Mouse (Mus musculus) central nervous system, embryonic 11.5 days (tissue): ENCODE results near the gene Sord. TPM values are rescaled to one million over a fixed set of nuclear protein-coding genes. Genes with fewer than 3 reads are reported as not detected.

Experiments
- polyA plus RNA-seq: library from polyadenylated mRNA; depleted of rRNA; stranded (reverse); fragments of >200 nt; gene quantifications from 2 replicates; pipeline ENCODE4 v1.2.3, GENCODE M21; 2012; rRNA removed

Gene Sord
- 16.9 and 23.1 TPM in 2 replicates for polyA plus RNA-seq

DNA sequence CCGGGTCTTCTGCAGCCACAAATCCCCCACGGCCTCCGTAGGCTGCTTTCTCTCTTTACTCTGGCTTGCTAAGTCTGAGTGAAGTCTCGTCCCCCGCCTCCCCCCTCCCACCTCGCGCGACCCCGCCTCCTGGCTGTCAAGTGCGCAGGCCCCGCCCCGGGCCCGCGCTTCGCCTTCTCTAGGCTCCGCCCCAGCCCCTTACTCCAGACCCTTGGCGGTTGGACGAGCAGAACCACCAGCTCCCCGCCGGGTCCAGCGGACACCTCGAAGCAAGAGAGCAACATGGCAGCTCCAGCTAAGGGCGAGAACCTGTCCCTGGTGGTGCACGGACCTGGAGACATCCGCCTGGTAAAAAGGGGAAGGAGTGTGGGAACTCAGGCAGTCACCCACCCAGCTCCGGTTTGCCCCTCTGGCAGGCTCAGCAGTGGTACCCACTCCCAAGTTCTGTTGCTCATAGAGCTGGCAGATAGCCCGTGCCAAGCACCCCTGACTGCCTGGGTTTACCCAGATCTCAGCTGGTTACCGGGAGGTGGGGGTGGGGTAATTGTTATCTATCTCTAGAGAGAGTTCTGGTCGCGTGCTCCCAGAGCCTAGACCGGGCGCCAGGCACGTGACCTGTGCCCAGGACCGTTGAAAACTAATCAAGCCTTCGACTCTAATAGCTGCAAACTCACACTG lies at the start of gene Sord:
Gene Sord, plus strand, starts transcription at position 139 of the 678 bp plus-strand sequence.

DNA sequence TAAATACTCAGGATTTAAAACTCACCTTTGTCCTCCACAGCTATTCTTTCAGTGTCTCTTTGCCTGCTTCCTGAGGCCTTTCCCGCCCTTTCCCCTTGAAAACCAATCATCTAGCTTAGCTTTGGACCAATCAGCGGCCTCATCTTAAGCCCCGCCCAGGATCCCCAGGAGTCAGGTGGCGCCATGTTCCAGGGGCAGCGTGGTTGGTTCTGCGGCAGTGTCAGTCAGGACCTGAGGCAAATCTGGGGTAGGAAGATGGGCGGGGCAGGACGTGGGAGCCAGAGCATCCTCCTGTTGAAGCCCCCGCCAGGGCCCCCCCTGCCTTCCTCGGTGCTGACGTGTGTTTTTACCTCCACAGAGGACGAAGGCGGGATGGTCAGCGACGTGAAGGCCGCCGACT lies 48.4 kb upstream of the Sord start, which contains the start of the genes Patl2 and Terb2:
Gene Patl2, minus strand, starts transcription at position 84 of the 400 bp plus-strand sequence.
Gene Terb2, plus strand, starts transcription at position 167 of the 400 bp plus-strand sequence.

DNA sequence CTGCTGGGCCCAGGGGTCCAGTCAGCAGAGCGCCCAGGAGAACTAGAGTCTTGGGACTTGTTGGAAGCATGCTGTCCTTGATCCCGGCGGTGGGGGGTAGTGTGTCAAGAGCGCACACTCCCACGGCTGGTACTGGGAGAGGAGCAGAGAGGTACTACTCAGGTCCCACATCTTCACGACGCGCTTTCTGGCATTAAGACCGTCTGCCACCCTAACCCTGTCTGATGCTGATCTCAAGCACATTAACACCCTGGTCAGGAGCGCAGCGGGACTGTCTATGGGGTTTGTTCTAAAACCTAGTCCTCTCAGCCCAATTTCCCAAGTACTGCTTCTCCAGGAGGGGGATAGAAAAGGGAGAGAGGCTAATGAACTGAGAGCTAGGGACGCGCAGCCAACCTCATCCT lies 63.5 kb downstream of the Sord start, which contains the start of gene Duox2:
Gene Duox2, minus strand, starts transcription at position 354 of the 404 bp plus-strand sequence.

DNA sequence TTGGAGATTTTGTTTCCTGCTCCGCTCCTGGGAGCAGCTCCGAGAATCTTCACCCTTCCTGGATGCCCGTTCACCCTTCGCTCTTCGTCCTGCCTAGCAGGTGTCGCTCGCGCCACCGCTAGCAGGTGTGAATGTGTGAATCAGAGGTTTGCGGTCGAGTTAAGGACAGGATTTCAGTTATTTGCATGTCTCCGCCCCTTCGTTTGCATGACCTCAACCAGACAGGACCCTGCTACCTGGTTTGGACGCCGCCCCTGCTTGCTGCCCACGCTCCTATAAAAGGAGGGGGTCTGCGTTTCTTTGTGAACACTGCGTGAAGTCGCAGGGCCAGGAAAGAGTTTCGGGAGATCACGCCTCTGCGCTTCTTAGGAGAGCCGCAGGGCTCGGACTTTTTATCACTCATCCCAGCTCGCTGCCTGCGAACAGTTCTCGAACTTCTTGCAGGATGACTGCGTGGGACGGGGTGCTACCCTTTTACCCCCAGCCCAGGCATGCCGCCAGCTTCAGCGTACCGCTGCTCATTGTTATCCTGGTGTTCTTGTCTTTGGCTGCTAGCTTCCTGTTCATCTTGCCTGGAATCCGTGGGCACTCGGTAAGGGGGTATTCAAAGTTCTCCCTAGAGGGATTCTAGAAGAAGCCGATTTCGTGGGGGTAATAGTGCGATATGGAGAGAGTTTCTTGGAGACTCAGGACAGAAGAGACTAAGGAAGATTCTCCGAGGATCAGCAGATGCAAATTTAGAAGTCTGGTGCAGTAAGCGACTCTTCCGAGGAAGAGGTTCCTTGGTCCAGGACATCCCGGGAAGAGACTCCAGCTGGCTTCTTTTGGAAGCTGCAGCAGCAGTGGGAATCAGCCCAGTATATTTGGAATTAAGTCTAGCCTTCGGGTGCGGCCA lies 64.3 kb downstream of the Sord start, which contains the start of gene Duoxa2:
Gene Duoxa2, plus strand, starts transcription at position 305 of the 895 bp plus-strand sequence.

DNA sequence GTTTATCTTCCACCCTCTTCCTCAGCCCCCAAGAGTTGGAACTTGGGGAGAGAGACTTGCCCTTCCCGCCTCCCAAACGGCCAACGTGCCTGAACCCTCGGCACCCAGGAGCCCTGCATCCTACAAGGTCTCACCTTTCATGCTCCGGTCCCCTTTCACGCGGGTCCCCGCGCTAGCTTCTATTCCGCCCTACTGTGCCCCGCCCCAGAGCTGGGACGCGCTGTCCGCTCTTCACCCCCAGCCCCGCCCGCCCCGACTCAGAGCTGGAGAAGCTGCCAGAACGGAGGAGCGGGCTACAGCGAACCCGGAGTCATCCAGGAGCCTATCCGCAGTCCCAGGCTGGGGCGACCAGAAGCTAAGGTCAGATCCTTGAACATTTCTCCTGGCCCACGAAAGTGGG lies 79.0 kb downstream of the Sord start, which contains the start of gene Duoxa1:
Gene Duoxa1, minus strand, starts transcription at position 195 of the 400 bp plus-strand sequence.

Other genes with a start within 250 kb of the Sord start
- 22.5 and 31.2 TPM in 2 replicates for gene Eif3j1, start 206.2 kb upstream of the Sord start, polyA plus RNA-seq
- 12.0 and 12.7 TPM in 2 replicates for gene Spg11, start 116.4 kb upstream of the Sord start, polyA plus RNA-seq
- 42.6 and 81.9 TPM in 2 replicates for gene B2m, start 87.1 kb upstream of the Sord start, polyA plus RNA-seq
- gene Trim69, start 74.0 kb upstream of the Sord start, polyA plus RNA-seq, result 0.11 and 0.13 TPM in 2 replicates
- 0.02 TPM in 1 of 2 replicates, not detected in the other for gene Patl2, start 48.6 kb upstream of the Sord start, polyA plus RNA-seq
- not detected in 2 replicates for gene Terb2, start 48.5 kb upstream of the Sord start, polyA plus RNA-seq
- 0.02 TPM in 2 replicates for gene Duox2, start 63.7 kb downstream of the Sord start, polyA plus RNA-seq
- gene Duoxa2, start 64.2 kb downstream of the Sord start, polyA plus RNA-seq, result 0.04 TPM in 1 of 2 replicates, not detected in the other
- 0.10 and 0.16 TPM in 2 replicates for gene Duoxa1, start 79.0 kb downstream of the Sord start, polyA plus RNA-seq
- 0.02 and 0.04 TPM in 2 replicates for gene Duox1, start 80.9 kb downstream of the Sord start, polyA plus RNA-seq
- 41.1 and 62.7 TPM in 2 replicates for gene Shf, start 134.4 kb downstream of the Sord start, polyA plus RNA-seq
- 0.11 and 0.12 TPM in 2 replicates for gene Slc28a2, start 191.7 kb downstream of the Sord start, polyA plus RNA-seq